Mouse (Mus musculus): ENCODE measurements around the gene Gas2l1. TPM values are rescaled to one million over a fixed set of nuclear protein-coding genes. Genes with fewer than 3 reads are reported as not detected.
A peak's percentile ranks its signal among the peaks of the same experiment; 100 is the strongest.

Gene Gas2l1
- polyA plus RNA-seq, 1 experiment from 2014 or later, result 36.3 TPM

DNA sequence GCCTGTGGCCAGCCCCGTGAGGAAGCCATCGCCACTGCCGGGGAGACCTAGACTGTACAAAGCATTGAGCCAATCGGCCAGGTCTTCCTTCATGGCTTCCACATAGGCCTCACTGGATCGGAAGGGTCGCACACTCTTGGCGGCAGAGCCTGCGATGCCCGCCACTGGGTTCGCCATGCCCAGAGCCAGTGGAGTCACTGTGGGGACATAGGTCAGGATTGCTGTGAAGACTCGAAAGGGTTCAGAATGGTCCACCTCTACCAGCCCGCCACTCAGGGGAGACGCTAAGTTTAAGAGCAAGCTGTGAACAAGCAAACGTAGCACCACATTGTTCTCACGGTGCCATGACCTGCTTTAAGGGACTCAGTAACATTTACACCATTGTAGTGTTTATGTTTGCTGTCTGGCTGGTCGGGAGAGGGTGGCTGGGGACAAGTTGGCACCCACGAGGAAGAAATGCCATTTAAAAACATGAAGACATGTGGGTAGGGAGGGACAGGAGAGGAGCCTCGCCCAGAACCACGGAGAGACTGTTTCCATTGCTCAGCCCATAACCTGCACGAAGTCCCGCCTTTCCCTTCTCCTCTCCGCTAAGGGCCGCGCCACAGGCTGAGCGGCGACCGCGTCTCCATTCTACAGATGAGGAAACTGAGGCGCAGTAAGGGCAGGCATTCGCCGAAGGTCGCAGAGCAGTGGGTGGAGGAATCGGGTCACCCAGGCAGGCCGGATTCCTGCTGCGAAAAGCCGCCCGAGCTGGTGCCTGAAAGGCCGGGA lies 658 bp downstream of the Gas2l1 start:
- H3K4me3 ChIP-seq (ENCODE audit: low read depth, low read length), result peak overlapping the region; percentile 69
- DNase-seq (peak; percentile 35), ATAC-seq (ENCODE audit: insufficient read depth) (peak; percentile 0; the same call in 1 of the 2 replicates)
- peaks cover 13% of the 10 kb centered on the region; the same call in 1 of the 2 replicates for H3K4me1 ChIP-seq (ENCODE audit: insufficient read depth)
- peak overlapping the region; percentile 73 for H3K9ac ChIP-seq
- TF ChIP-seq CTCF (IDR thresholded peaks at IDR 0.05; ENCODE audit: low read depth), result no peak
- no peaks in the 10 kb centered on the region for H3K9me3 ChIP-seq (ENCODE audit: low read depth, low read length)
- peak overlapping the region; percentile 98 for H3K4me2 ChIP-seq
- H3K36me3 ChIP-seq (ENCODE audit: insufficient read depth), result peaks cover 25% of the 10 kb centered on the region
- no peak overlapping the region for H3K27ac ChIP-seq (ENCODE audit: low read depth)
- WGBS, result 10% methylated on average over 38 of the region's 38 CpGs
- H3K27me3 ChIP-seq (ENCODE audit: insufficient read depth, low read length), result peaks cover 49% of the 10 kb centered on the region

DNA sequence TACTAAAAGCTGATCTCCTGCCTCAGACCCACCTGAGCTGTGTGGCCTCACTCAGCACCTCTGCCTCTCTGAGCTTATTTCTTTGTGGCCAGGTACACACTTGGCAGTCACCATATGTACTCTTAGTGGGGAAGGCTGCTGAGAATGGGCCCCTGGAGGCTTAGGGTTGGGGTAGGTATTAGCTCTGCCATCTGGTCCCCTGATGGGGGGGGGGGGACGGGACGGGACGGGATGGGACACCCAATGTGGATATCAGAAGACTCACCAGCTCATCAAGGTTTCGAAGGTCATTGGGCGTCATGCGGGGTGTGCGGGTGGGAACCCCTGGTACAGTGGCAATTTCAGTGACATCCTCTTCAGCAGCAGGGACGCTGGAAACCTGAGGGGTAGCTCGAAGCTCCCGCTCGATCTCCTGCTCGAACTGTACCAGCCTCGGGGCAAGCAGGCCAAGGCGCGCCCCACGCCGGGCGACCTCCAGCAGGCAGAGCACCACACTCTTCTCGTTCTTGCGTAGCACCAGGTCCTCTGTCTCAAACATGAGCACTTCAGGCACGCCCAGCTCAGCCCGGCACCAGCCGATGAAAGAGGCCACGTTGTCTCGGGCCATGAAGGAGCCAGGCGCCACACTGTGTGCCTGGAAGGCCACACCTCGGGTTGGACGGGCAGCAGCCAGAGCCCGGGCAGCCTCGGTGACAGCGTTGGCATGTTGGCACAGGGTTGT lies 1.4 kb downstream of the Gas2l1 start:
- H3K4me2 ChIP-seq, result peak overlapping the region; percentile 98
- peaks cover 13% of the 10 kb centered on the region; the same call in 1 of the 2 replicates for H3K4me1 ChIP-seq (ENCODE audit: insufficient read depth)
- ATAC-seq (ENCODE audit: insufficient read depth) (no peak), DNase-seq (no peak)
- H3K27ac ChIP-seq (ENCODE audit: low read depth), result no peak overlapping the region
- peaks cover 17% of the 10 kb centered on the region for H3K36me3 ChIP-seq (ENCODE audit: insufficient read depth)
- no peaks in the 10 kb centered on the region for H3K9me3 ChIP-seq (ENCODE audit: low read depth, low read length)
- TF ChIP-seq CTCF (IDR thresholded peaks at IDR 0.05; ENCODE audit: low read depth), result no peak
- H3K4me3 ChIP-seq (ENCODE audit: low read depth, low read length), result peak overlapping the region; percentile 69
- WGBS, result 53% methylated on average over 31 of the region's 31 CpGs
- no peak overlapping the region; the same call in 1 of the 2 replicates for H3K9ac ChIP-seq
- H3K27me3 ChIP-seq (ENCODE audit: insufficient read depth, low read length), result peaks cover 56% of the 10 kb centered on the region

DNA sequence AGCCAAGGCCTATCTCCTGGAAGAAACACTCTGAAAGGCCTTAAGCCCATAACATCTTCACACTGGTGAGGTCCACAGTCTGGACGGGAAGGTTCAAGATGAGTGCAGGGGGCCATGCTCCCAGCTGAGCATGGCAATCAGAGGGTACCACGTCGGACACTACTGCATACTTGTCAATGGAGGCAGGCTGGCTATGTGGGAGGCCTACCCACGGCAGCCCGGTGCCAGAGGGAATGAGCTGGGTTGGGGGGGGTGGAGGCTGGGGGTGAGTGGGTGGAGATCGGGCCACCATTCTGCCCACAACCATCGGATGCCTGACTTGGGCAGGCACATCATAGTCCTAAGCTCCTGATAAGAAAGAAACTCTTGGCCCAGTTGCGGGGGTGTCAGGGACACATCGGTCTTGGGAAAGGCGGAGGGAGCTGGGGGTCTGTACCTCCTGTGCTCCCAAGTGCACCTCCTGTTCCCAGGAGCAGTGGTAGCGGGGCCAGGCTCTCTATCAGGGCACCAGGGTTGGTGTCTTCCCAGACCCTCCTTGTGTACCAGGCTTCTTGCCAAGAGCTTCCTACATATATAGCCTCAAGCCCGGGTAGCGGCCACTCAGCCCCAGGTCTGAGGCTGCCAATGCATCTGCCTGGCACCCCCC lies 2.1 kb downstream of the Gas2l1 start:
- ATAC-seq (ENCODE audit: insufficient read depth), result no peak
- DNase-seq, result no peak
- TF ChIP-seq CTCF (IDR thresholded peaks at IDR 0.05; ENCODE audit: low read depth), result no peak
- peaks cover 13% of the 10 kb centered on the region; the same call in 1 of the 2 replicates for H3K4me1 ChIP-seq (ENCODE audit: insufficient read depth)
- H3K27me3 ChIP-seq (ENCODE audit: insufficient read depth, low read length), result peaks cover 62% of the 10 kb centered on the region
- no peak overlapping the region for H3K9ac ChIP-seq
- no peak overlapping the region for H3K4me3 ChIP-seq (ENCODE audit: low read depth, low read length)
- peak overlapping the region; percentile 98; the same call in 1 of the 2 replicates for H3K4me2 ChIP-seq
- no peak overlapping the region for H3K27ac ChIP-seq (ENCODE audit: low read depth)
- peaks cover 10% of the 10 kb centered on the region for H3K36me3 ChIP-seq (ENCODE audit: insufficient read depth)
- H3K9me3 ChIP-seq (ENCODE audit: low read depth, low read length), result no peaks in the 10 kb centered on the region
- 69% methylated on average over 13 of the region's 13 CpGs for WGBS

DNA sequence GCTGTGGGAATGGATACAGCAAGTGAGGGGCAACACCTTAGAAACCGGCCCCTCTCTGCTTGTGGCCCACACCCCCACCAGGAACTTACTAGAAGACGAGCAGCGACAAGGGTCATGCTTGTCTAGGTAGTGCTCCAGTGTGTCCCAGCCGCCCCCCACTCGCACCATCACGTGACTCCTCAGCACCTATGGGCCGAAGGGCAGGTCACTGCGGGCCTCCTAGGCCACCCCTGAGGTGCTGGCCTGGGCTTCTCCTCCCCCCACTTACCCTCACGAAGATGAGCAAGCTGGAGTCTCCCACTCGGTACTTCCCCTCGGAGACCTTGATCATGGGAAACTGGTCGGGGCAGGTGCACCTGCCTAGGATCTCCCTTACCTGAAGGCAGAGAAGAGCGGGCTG lies 2.8 kb downstream of the Gas2l1 start:
- peaks cover 13% of the 10 kb centered on the region; the same call in 1 of the 2 replicates for H3K4me1 ChIP-seq (ENCODE audit: insufficient read depth)
- peak overlapping the region; percentile 75 for H3K4me2 ChIP-seq
- no peak for DNase-seq
- no peak overlapping the region for H3K27ac ChIP-seq (ENCODE audit: low read depth)
- no peak for ATAC-seq (ENCODE audit: insufficient read depth)
- H3K36me3 ChIP-seq (ENCODE audit: insufficient read depth), result 0 out of 2 replicates have a peak, but pooled peaks cover 8% of the 10 kb centered on the region
- TF ChIP-seq CTCF (IDR thresholded peaks at IDR 0.05; ENCODE audit: low read depth), result no peak
- no peaks in the 10 kb centered on the region for H3K9me3 ChIP-seq (ENCODE audit: low read depth, low read length)
- 20% methylated on average over 13 of the region's 13 CpGs for WGBS
- H3K9ac ChIP-seq, result peak overlapping the region; percentile 35; the same call in 1 of the 2 replicates
- H3K4me3 ChIP-seq (ENCODE audit: low read depth, low read length), result peak overlapping the region; percentile 35
- peaks cover 69% of the 10 kb centered on the region for H3K27me3 ChIP-seq (ENCODE audit: insufficient read depth, low read length)

DNA sequence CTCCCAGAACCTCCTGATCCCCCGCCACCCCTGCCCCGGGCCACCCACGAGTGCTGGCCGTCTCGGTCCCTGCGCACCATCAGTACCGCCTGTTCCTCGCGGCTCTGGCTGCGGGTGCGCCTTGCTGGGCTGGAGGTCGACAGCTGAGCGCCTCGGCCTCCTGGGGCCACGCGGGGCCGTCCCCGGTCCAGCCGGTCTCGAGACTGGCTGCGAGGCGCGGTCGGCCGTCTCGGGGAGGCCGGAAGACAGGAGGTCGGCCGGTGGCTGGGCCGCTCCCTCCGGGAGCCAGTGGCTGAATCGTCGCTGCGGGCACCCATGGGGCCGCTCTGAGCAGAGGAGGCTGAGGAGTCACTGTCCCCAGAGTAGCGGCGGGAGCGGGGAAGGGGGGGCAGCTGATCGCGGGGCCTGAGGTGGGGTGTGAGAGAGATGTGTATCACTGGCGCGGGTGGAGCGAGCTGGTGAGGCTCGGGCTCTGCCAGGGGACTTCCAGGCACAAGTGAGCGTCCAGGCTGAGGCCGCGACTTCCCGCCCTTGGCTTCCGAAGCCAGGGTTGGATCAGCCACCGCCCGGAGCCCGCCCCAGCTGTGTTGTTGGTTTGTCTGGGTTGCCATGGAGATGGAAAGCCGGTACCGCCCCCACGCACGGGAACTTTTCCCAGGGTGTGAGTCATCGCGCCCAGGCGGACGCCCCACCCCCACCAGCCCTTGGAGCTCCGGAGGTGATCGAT lies 3.6 kb downstream of the Gas2l1 start:
- Histone ChIP-seq H3K4me2 (peak overlapping the region; percentile 75), H3K9me3 (ENCODE audit: low read depth, low read length) (no peaks in the 10 kb centered on the region), H3K36me3 (ENCODE audit: insufficient read depth) (0 out of 2 replicates have a peak, but pooled peaks cover 8% of the 10 kb centered on the region), H3K9ac (peak overlapping the region; percentile 35), H3K27ac (ENCODE audit: low read depth) (no peak overlapping the region), H3K27me3 (ENCODE audit: insufficient read depth, low read length) (peaks cover 76% of the 10 kb centered on the region), H3K4me3 (ENCODE audit: low read depth, low read length) (peak overlapping the region; percentile 35), H3K4me1 (ENCODE audit: insufficient read depth) (peaks cover 13% of the 10 kb centered on the region; the same call in 1 of the 2 replicates)
- ATAC-seq (ENCODE audit: insufficient read depth), result peak; percentile 37
- DNase-seq, result peak; percentile 90
- WGBS, result 3% methylated on average over 62 of the region's 62 CpGs
- TF ChIP-seq CTCF (IDR thresholded peaks at IDR 0.05; ENCODE audit: low read depth), result no peak

DNA sequence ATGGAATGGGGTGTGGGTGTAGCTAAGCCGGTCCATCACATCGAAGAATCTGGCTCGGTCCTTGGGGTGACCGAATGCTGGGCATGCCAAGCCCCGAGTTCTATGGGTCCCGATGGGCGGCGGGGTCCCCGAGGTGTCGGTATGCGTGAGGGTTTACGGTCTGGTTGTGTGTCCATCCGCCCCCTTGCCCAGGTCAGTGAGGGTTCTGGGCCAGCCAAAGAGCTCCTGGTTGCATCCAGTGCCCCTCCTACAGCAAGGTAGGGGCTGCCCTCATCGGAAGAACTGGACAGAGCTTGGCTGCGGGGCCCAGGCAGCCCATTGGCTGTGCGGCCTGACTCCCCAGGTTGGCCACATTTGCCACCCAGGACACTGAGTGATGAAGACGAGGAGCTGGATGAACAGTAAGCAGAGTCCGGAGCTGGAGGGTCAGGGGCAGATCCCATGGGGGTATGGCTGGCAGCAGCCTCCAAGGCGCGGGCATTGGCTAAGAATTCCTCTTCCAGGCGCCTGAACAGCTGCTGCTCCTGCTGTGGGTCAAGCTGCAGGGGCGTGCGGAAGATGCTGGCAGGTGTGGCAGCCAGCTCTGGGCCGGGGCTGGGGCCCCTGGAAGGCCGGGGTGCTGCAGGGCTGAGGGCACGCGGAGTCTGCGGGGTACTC lies 4.2 kb downstream of the Gas2l1 start:
- 57% methylated on average over 28 of the region's 28 CpGs for WGBS
- DNase-seq, result no peak
- H3K9me3 ChIP-seq (ENCODE audit: low read depth, low read length), result no peaks in the 10 kb centered on the region
- TF ChIP-seq CTCF (IDR thresholded peaks at IDR 0.05; ENCODE audit: low read depth), result no peak
- no peak for ATAC-seq (ENCODE audit: insufficient read depth)
- H3K4me2 ChIP-seq, result peak overlapping the region; percentile 75
- peak overlapping the region; percentile 35; the same call in 1 of the 2 replicates for H3K9ac ChIP-seq
- peak overlapping the region; percentile 35 for H3K4me3 ChIP-seq (ENCODE audit: low read depth, low read length)
- H3K27ac ChIP-seq (ENCODE audit: low read depth), result no peak overlapping the region
- peaks cover 83% of the 10 kb centered on the region for H3K27me3 ChIP-seq (ENCODE audit: insufficient read depth, low read length)
- H3K36me3 ChIP-seq (ENCODE audit: insufficient read depth), result 0 out of 2 replicates have a peak, but pooled peaks cover 8% of the 10 kb centered on the region
- peaks cover 13% of the 10 kb centered on the region; the same call in 1 of the 2 replicates for H3K4me1 ChIP-seq (ENCODE audit: insufficient read depth)

Measured in lung, embryonic 14.5 days (tissue).